8 mouse cellular contexts compared by ENCODE assay signal in genomic region chr7:45638623-45639401, GRCm38 (mm10). TPM values are rescaled to one million over a fixed set of nuclear protein-coding genes. Genes with fewer than 3 reads are reported as not detected.
DNase-seq lines count a peak whose midpoint lies in the region; ATAC-seq lines count a peak whose summit lies in the region.

No protein-coding gene starts in this region.

- H3K27ac ChIP-seq in embryonic facial prominence, embryonic 13.5 days: no peak overlapping the region; the same call in 1 of the 2 replicates
- no peak overlapping the region for H3K27ac ChIP-seq in midbrain, embryonic 13.5 days
- no peak overlapping the region for H3K27ac ChIP-seq in stomach, embryonic 16.5 days (ENCODE audit: low read length)

- DNase-seq in adrenal gland, postnatal 4 days (ENCODE audit: low spot score in 2 of 2): peak; percentile 70 to 78
- peak; percentile 86 for DNase-seq in heart, adult 8-10 months (ENCODE audit: low spot score)
- DNase-seq in kidney, adult 8-10 months: peak; percentile 92
- DNase-seq in left cerebral cortex, postnatal 4 days: peak; percentile 98

- H3K27me3 ChIP-seq in embryonic facial prominence, embryonic 13.5 days: no peaks in the 10 kb centered on the region
- no peaks in the 10 kb centered on the region for H3K27me3 ChIP-seq in midbrain, embryonic 13.5 days
- no peaks in the 10 kb centered on the region for H3K27me3 ChIP-seq in stomach, embryonic 16.5 days (ENCODE audit: control insufficient read depth, insufficient read depth, low read length)

- peak overlapping the region; percentile 36 for H3K4me3 ChIP-seq in embryonic facial prominence, embryonic 13.5 days
- H3K4me3 ChIP-seq in midbrain, embryonic 13.5 days (replicated peaks): peak overlapping the region; percentile 32
- H3K4me3 ChIP-seq in stomach, embryonic 16.5 days (replicated peaks; ENCODE audit: low read length): peak overlapping the region; percentile 35

- H3K36me3 ChIP-seq in embryonic facial prominence, embryonic 13.5 days: peaks cover 11% of the 10 kb centered on the region
- peaks cover 10% of the 10 kb centered on the region for H3K36me3 ChIP-seq in midbrain, embryonic 13.5 days
- 0 out of 2 replicates have a peak, but pooled peaks cover 3% of the 10 kb centered on the region for H3K36me3 ChIP-seq in stomach, embryonic 16.5 days (ENCODE audit: control insufficient read depth, insufficient read depth, low read length)

- intact Hi-C loops in left cerebral cortex, postnatal 4 days (cut with DNase I): no loop called here

- ATAC-seq in embryonic facial prominence, embryonic 13.5 days (ENCODE audit: insufficient number of reproducible peaks, insufficient read depth, low FRiP score, low TSS enrichment, low read depth): peak; percentile 83
- ATAC-seq in midbrain, embryonic 13.5 days: peak; percentile 88
- peak; percentile 87 for ATAC-seq in stomach, embryonic 16.5 days (ENCODE audit: insufficient read depth, low FRiP score)
- no peak for ATAC-seq in erythroblast, adult 5-6 weeks (replicated peaks; ENCODE audit: low FRiP score, poor library complexity, severe bottlenecking)

- H3K4me2 ChIP-seq in embryonic facial prominence, embryonic 13.5 days: peak overlapping the region; percentile 60
- peak overlapping the region; percentile 51 for H3K4me2 ChIP-seq in midbrain, embryonic 13.5 days (replicated peaks)
- H3K4me2 ChIP-seq in stomach, embryonic 16.5 days (ENCODE audit: low read depth, low read length): peak overlapping the region; percentile 56

- 0 out of 2 replicates have a peak, but pooled peaks cover 6% of the 10 kb centered on the region for H3K9me3 ChIP-seq in embryonic facial prominence, embryonic 13.5 days
- no peaks in the 10 kb centered on the region for H3K9me3 ChIP-seq in midbrain, embryonic 13.5 days
- no peaks in the 10 kb centered on the region for H3K9me3 ChIP-seq in stomach, embryonic 16.5 days (replicated peaks; ENCODE audit: control insufficient read depth, low read length)

- 18% methylated on average over 29 of the region's 29 CpGs for WGBS in embryonic facial prominence, embryonic 13.5 days
- 18% methylated on average over 29 of the region's 29 CpGs for WGBS in midbrain, embryonic 13.5 days
- WGBS in stomach, embryonic 16.5 days: 21% methylated on average over 29 of the region's 29 CpGs

- peak overlapping the region; percentile 64 for H3K9ac ChIP-seq in embryonic facial prominence, embryonic 13.5 days
- H3K9ac ChIP-seq in midbrain, embryonic 13.5 days (replicated peaks): peak overlapping the region; percentile 40; the same call in 1 of the 2 replicates
- peak overlapping the region; percentile 60 for H3K9ac ChIP-seq in stomach, embryonic 16.5 days (ENCODE audit: low read length)

- H3K4me1 ChIP-seq in embryonic facial prominence, embryonic 13.5 days: peaks cover 37% of the 10 kb centered on the region
- H3K4me1 ChIP-seq in midbrain, embryonic 13.5 days (replicated peaks): peaks cover 26% of the 10 kb centered on the region
- peaks cover 46% of the 10 kb centered on the region for H3K4me1 ChIP-seq in stomach, embryonic 16.5 days (ENCODE audit: control insufficient read depth, insufficient read depth, low read length)

RNA-seq across cellular contexts. Expression of gene Mamstr, which starts 1.0 kb away (rescaled TPM):
- 10 to 100 TPM; 11.5 to 14.2 TPM for total RNA-seq in adrenal gland, postnatal 4 days (2021)
- 5.2 and 7.8 TPM in 2 replicates for polyA plus RNA-seq in embryonic facial prominence, embryonic 13.5 days (2015; fragmentation: Nextera tagmentation; extraction: Ambion mirVana)
- total RNA-seq in heart, adult 8-10 months (2022): 1 to 10 TPM; 2.0 to 5.9 (median 5.1) TPM
- total RNA-seq in left cerebral cortex, postnatal 4 days (2021): 1 to 10 TPM; 1.7 to 2.6 TPM
- 3.1 and 4.8 TPM in 2 replicates for polyA plus RNA-seq in midbrain, embryonic 13.5 days (2015; fragmentation: Nextera tagmentation; extraction: Ambion mirVana)
- polyA plus RNA-seq in stomach, embryonic 16.5 days (2015; fragmentation: Nextera tagmentation; extraction: Ambion mirVana): 10.9 and 14.2 TPM in 2 replicates
- not detected in 2 replicates for total RNA-seq in erythroblast, adult 5-6 weeks (2015; ENCODE audit: low replicate concordance)
- not detected in 2 replicates for total RNA-seq in erythroblast, adult 5-6 weeks (2017; ENCODE audit: low replicate concordance)

RNA-seq across cellular contexts. Expression of gene Rasip1, which starts 11.5 kb away (rescaled TPM):
- total RNA-seq in adrenal gland, postnatal 4 days (2021): 10 to 100 TPM; 31.1 to 31.2 TPM
- polyA plus RNA-seq in embryonic facial prominence, embryonic 13.5 days (2015; fragmentation: Nextera tagmentation; extraction: Ambion mirVana): 8.0 and 8.8 TPM in 2 replicates
- total RNA-seq in heart, adult 8-10 months (2022): 10 to 100 TPM; 17.8 to 27.2 (median 26.2) TPM
- total RNA-seq in left cerebral cortex, postnatal 4 days (2021): 10 to 100 TPM; 23.5 to 25.1 TPM
- polyA plus RNA-seq in midbrain, embryonic 13.5 days (2015; fragmentation: Nextera tagmentation; extraction: Ambion mirVana): 7.5 and 9.4 TPM in 2 replicates
- 3.3 and 4.4 TPM in 2 replicates for polyA plus RNA-seq in stomach, embryonic 16.5 days (2015; fragmentation: Nextera tagmentation; extraction: Ambion mirVana)
- total RNA-seq in erythroblast, adult 5-6 weeks (2015; ENCODE audit: low replicate concordance): not detected in 2 replicates
- total RNA-seq in erythroblast, adult 5-6 weeks (2017; ENCODE audit: low replicate concordance): not detected in 2 replicates

RNA-seq across cellular contexts. Expression of gene Izumo1, which starts 17.2 kb away (rescaled TPM):
- total RNA-seq in adrenal gland, postnatal 4 days (2021): 1 to 10 TPM in 1 of 2 experiments, under 1 TPM in 1; 0.54 to 1.1 TPM
- 0.27 and 0.39 TPM in 2 replicates for polyA plus RNA-seq in embryonic facial prominence, embryonic 13.5 days (2015; fragmentation: Nextera tagmentation; extraction: Ambion mirVana)
- under 1 TPM; 0.20 to 0.53 (median 0.35) TPM for total RNA-seq in heart, adult 8-10 months (2022)
- total RNA-seq in left cerebral cortex, postnatal 4 days (2021): under 1 TPM in 1 of 2 experiments, not detected in 1; 0.20 TPM
- polyA plus RNA-seq in midbrain, embryonic 13.5 days (2015; fragmentation: Nextera tagmentation; extraction: Ambion mirVana): 0.17 TPM in 1 of 2 replicates, not detected in the other
- 0.15 TPM in 1 of 2 replicates, not detected in the other for polyA plus RNA-seq in stomach, embryonic 16.5 days (2015; fragmentation: Nextera tagmentation; extraction: Ambion mirVana)
- not detected in 2 replicates for total RNA-seq in erythroblast, adult 5-6 weeks (2015; ENCODE audit: low replicate concordance)
- not detected in 2 replicates for total RNA-seq in erythroblast, adult 5-6 weeks (2017; ENCODE audit: low replicate concordance)

RNA-seq across cellular contexts. Expression of gene Fut1, which starts 21.7 kb away (rescaled TPM):
- under 1 TPM in 1 of 2 experiments, not detected in 1; 0.22 TPM for total RNA-seq in adrenal gland, postnatal 4 days (2021)
- polyA plus RNA-seq in embryonic facial prominence, embryonic 13.5 days (2015; fragmentation: Nextera tagmentation; extraction: Ambion mirVana): 1.9 and 2.3 TPM in 2 replicates
- not detected for total RNA-seq in heart, adult 8-10 months (2022)
- under 1 TPM in 1 of 2 experiments, not detected in 1; 0.14 TPM for total RNA-seq in left cerebral cortex, postnatal 4 days (2021)
- not detected in 2 replicates for polyA plus RNA-seq in midbrain, embryonic 13.5 days (2015; fragmentation: Nextera tagmentation; extraction: Ambion mirVana)
- 1.2 and 1.5 TPM in 2 replicates for polyA plus RNA-seq in stomach, embryonic 16.5 days (2015; fragmentation: Nextera tagmentation; extraction: Ambion mirVana)
- total RNA-seq in erythroblast, adult 5-6 weeks (2015; ENCODE audit: low replicate concordance): not detected in 2 replicates
- not detected in 2 replicates for total RNA-seq in erythroblast, adult 5-6 weeks (2017; ENCODE audit: low replicate concordance)

RNA-seq across cellular contexts. Expression of gene Fgf21, which starts 23.5 kb away (rescaled TPM):
- total RNA-seq in adrenal gland, postnatal 4 days (2021): under 1 TPM in 1 of 2 experiments, not detected in 1; 0.34 TPM
- 0.39 and 0.96 TPM in 2 replicates for polyA plus RNA-seq in embryonic facial prominence, embryonic 13.5 days (2015; fragmentation: Nextera tagmentation; extraction: Ambion mirVana)
- total RNA-seq in heart, adult 8-10 months (2022): not detected
- not detected for total RNA-seq in left cerebral cortex, postnatal 4 days (2021)
- 0.17 TPM in 1 of 2 replicates, not detected in the other for polyA plus RNA-seq in midbrain, embryonic 13.5 days (2015; fragmentation: Nextera tagmentation; extraction: Ambion mirVana)
- 0.28 and 0.32 TPM in 2 replicates for polyA plus RNA-seq in stomach, embryonic 16.5 days (2015; fragmentation: Nextera tagmentation; extraction: Ambion mirVana)
- total RNA-seq in erythroblast, adult 5-6 weeks (2015; ENCODE audit: low replicate concordance): not detected in 2 replicates
- not detected in 2 replicates for total RNA-seq in erythroblast, adult 5-6 weeks (2017; ENCODE audit: low replicate concordance)

Comparison
In these comparisons a context has a peak if more than half of its experiments do, and no peak if none do; other contexts are left out.
1. RNA of gene Rasip1, which starts 11.5 kb away (total RNA-seq): 31.1 to 31.2 TPM in adrenal gland, postnatal 4 days, 17.8 to 27.2 TPM in heart, adult 8-10 months and 23.5 to 25.1 TPM in left cerebral cortex, postnatal 4 days; not detected in erythroblast, adult 5-6 weeks; every median in the first group is over 10 times any median in the second.
2. Peak in every context shown above with its lines, with median percentiles within 50 percentile points of each other: DNase-seq, H3K4me2 ChIP-seq, H3K4me3 ChIP-seq and H3K9ac ChIP-seq.